Mouse (Mus musculus) heart, embryonic 11.5 days (tissue): ENCODE results near the gene Xrcc6. TPM values are rescaled to one million over a fixed set of nuclear protein-coding genes. Genes with fewer than 3 reads are reported as not detected.

Experiments
- ATAC-seq: fragments of 200-750 bp; cut with Nextera tagmentation; replicated peaks from 2 replicates; pipeline ENCODE4 v1.8.0; 2017; ENCODE audit warnings: moderate library complexity; ENCODE audit not compliant: insufficient number of reproducible peaks, low FRiP score, low TSS enrichment
- H3K27ac ChIP-seq: fragments of 300-500 bp; sonication (generic); 2 replicates; pipeline ENCODE4 v1.5.1; 2014; ENCODE audit warnings: mild to moderate bottlenecking, low read depth, low read length
- H3K27me3 ChIP-seq: fragments of 300-500 bp; sonication (generic); 2 replicates; pipeline ENCODE4 v1.6.1; 2014; ENCODE audit warnings: mild to moderate bottlenecking, low read length, mixed read lengths; ENCODE audit not compliant: control insufficient read depth, insufficient read depth
- H3K36me3 ChIP-seq: fragments of 300-500 bp; sonication (generic); 2 replicates; pipeline ENCODE4 v1.6.1; 2014; ENCODE audit warnings: mild to moderate bottlenecking, low read length, moderate library complexity, mixed read lengths; ENCODE audit not compliant: control insufficient read depth, insufficient read depth
- H3K4me1 ChIP-seq: fragments of 300-500 bp; sonication (generic); 2 replicates; pipeline ENCODE4 v1.6.1; 2014; ENCODE audit warnings: low read length; ENCODE audit not compliant: control insufficient read depth, insufficient read depth
- H3K4me2 ChIP-seq: fragments of 300-500 bp; sonication (generic); 2 replicates; pipeline ENCODE4 v1.6.1; 2014; ENCODE audit warnings: mild to moderate bottlenecking, moderate library complexity
- H3K4me3 ChIP-seq: fragments of 300-500 bp; sonication (generic); 2 replicates; pipeline ENCODE4 v1.5.1; 2014; ENCODE audit warnings: low read depth, low read length
- H3K9ac ChIP-seq: fragments of 300-500 bp; sonication (generic); 2 replicates; pipeline ENCODE4 v1.6.1; 2014; ENCODE audit warnings: mild to moderate bottlenecking, low read depth, low read length, moderate library complexity
- H3K9me3 ChIP-seq: fragments of 300-500 bp; sonication (generic); replicated peaks from 2 replicates; pipeline ENCODE4 v1.6.1; 2016; ENCODE audit warnings: low read length; ENCODE audit not compliant: control insufficient read depth
- WGBS: fragments of 180-500 bp; shearing (Covaris S2); extraction: QIAGEN DNeasy Blood & Tissue Kit; methylation state at CpG from one replicate; pipeline ENCODE4 v1.1.7; 2014; ENCODE audit not compliant: insufficient replicate concordance; 5-methylcytosine and 5-hydroxymethylcytosine counted together
- polyA plus RNA-seq: library from polyadenylated mRNA; unstranded; fragments of >200 nt; fragmentation: Nextera tagmentation; extraction: Ambion mirVana; gene quantifications from 2 replicates; pipeline ENCODE4 v1.2.1, GENCODE M21; 2014

Gene Xrcc6
- polyA plus RNA-seq, 1 experiment from 2014 or later, result 81.0 TPM

- WGBS, result 62% methylated on average over 3 of the region's 3 CpGs
- H3K27ac ChIP-seq, result no peak overlapping the region
- H3K9me3 ChIP-seq, result no peaks in the 10 kb centered on the region
- ATAC-seq, result no peak
- no peak overlapping the region for H3K4me3 ChIP-seq
- H3K27me3 ChIP-seq, result no peaks in the 10 kb centered on the region
- H3K4me1 ChIP-seq, result peaks cover 6% of the 10 kb centered on the region; the same call in 1 of the 2 replicates
- H3K9ac ChIP-seq, result no peak overlapping the region
- H3K4me2 ChIP-seq, result no peak overlapping the region; the same call in 1 of the 2 replicates
- H3K36me3 ChIP-seq, result peaks cover 4% of the 10 kb centered on the region; the same call in 1 of the 2 replicates
These were observed 28.7 kb upstream of the Xrcc6 start for GRCm38 (mm10) chr15:81958906-81959305.

GRCm38 (mm10) chr15:81960171-81961077 is 27.2 kb upstream of the Xrcc6 start, which contains the start of gene Pmm1:
Gene Pmm1, minus strand, starts transcription at chr15:81960930.
- Histone ChIP-seq H3K4me2 (peak within 1 kb of the TSS; percentile 100), H3K4me1 (peaks cover 6% of the 10 kb centered on the region; the same call in 1 of the 2 replicates), H3K4me3 (peak within 1 kb of the TSS; percentile 69), H3K9me3 (no peaks in the 10 kb centered on the region), H3K27ac (peak within 1 kb of the TSS; percentile 73), H3K9ac (peak within 1 kb of the TSS; percentile 72), H3K27me3 (no peaks in the 10 kb centered on the region), H3K36me3 (peaks cover under 1% of the 10 kb centered on the region; the same call in 1 of the 2 replicates)
- WGBS, result under 1% methylated on average over 77 of the region's 77 CpGs
- peak; percentile 98 for ATAC-seq

GRCm38 (mm10) chr15:81961078-81961451 is 26.6 kb upstream of the Xrcc6 start:
- peak; percentile 40; the same call in 1 of the 2 replicates for ATAC-seq
- 0% methylated on average over 7 of the region's 8 CpGs for WGBS
- Histone ChIP-seq H3K27me3 (no peaks in the 10 kb centered on the region), H3K4me2 (peak overlapping the region; percentile 100), H3K9me3 (no peaks in the 10 kb centered on the region), H3K4me1 (peaks cover 6% of the 10 kb centered on the region; the same call in 1 of the 2 replicates), H3K4me3 (peak overlapping the region; percentile 69), H3K9ac (0 out of 2 replicates have a peak overlapping the region, but pooled peaks have one; percentile 12), H3K36me3 (no peaks in the 10 kb centered on the region), H3K27ac (no peak overlapping the region)

GRCm38 (mm10) chr15:81964262-81964661 is 23.4 kb upstream of the Xrcc6 start:
- ATAC-seq, result no peak
- Histone ChIP-seq H3K27ac (no peak overlapping the region), H3K4me2 (no peak overlapping the region), H3K36me3 (no peaks in the 10 kb centered on the region), H3K4me1 (peaks cover 6% of the 10 kb centered on the region; the same call in 1 of the 2 replicates), H3K27me3 (no peaks in the 10 kb centered on the region), H3K9ac (no peak overlapping the region), H3K9me3 (no peaks in the 10 kb centered on the region), H3K4me3 (no peak overlapping the region)
- 49% methylated on average over 1 of the region's 1 CpGs for WGBS

- Histone ChIP-seq H3K27ac (no peak overlapping the region), H3K27me3 (no peaks in the 10 kb centered on the region), H3K4me1 (peaks cover 3% of the 10 kb centered on the region; the same call in 1 of the 2 replicates), H3K9me3 (no peaks in the 10 kb centered on the region), H3K4me3 (no peak overlapping the region), H3K4me2 (no peak overlapping the region), H3K9ac (no peak overlapping the region), H3K36me3 (no peaks in the 10 kb centered on the region)
- ATAC-seq, result no peak
- 49% methylated on average over 4 of the region's 4 CpGs for WGBS
These were observed 22.6 kb upstream of the Xrcc6 start for GRCm38 (mm10) chr15:81964980-81965545.

- no peaks in the 10 kb centered on the region for H3K36me3 ChIP-seq
- no peak overlapping the region for H3K4me3 ChIP-seq
- H3K9ac ChIP-seq, result no peak overlapping the region
- no peak overlapping the region for H3K27ac ChIP-seq
- no peak overlapping the region for H3K4me2 ChIP-seq
- no peaks in the 10 kb centered on the region for H3K9me3 ChIP-seq
- no peak for ATAC-seq
- 77% methylated on average over 13 of the region's 14 CpGs for WGBS
- H3K27me3 ChIP-seq, result no peaks in the 10 kb centered on the region
- no peaks in the 10 kb centered on the region for H3K4me1 ChIP-seq
These were observed 21.4 kb upstream of the Xrcc6 start for GRCm38 (mm10) chr15:81966062-81966829.

GRCm38 (mm10) chr15:81967821-81968220 is 19.8 kb upstream of the Xrcc6 start:
- Histone ChIP-seq H3K4me1 (no peaks in the 10 kb centered on the region), H3K27ac (no peak overlapping the region), H3K9ac (no peak overlapping the region), H3K4me2 (no peak overlapping the region), H3K36me3 (no peaks in the 10 kb centered on the region), H3K4me3 (no peak overlapping the region), H3K9me3 (no peaks in the 10 kb centered on the region; the same call in 1 of the 2 replicates), H3K27me3 (no peaks in the 10 kb centered on the region)
- 84% methylated on average over 5 of the region's 5 CpGs for whole genome bisulfite sequencing
- no peak for ATAC-seq

GRCm38 (mm10) chr15:81968447-81968846 is 19.2 kb upstream of the Xrcc6 start:
- Histone ChIP-seq H3K9ac (no peak overlapping the region), H3K27me3 (no peaks in the 10 kb centered on the region)

More at GRCm38 (mm10) chr15:81968447-81968846, 19.2 kb upstream of the Xrcc6 start:
- Histone ChIP-seq H3K9me3 (no peaks in the 10 kb centered on the region; the same call in 1 of the 2 replicates), H3K4me3 (no peak overlapping the region), H3K27ac (no peak overlapping the region), H3K4me2 (no peak overlapping the region), H3K36me3 (no peaks in the 10 kb centered on the region), H3K4me1 (no peaks in the 10 kb centered on the region)
- no peak for ATAC-seq
- WGBS, result 60% methylated on average over 2 of the region's 2 CpGs
